Mouse (Mus musculus) small intestine, adult 2 months (tissue): ENCODE data around the gene 4930426L09Rik.

Experiments used
- CTCF ChIP-seq: fragments of 200-500 bp; IDR thresholded peaks from 2 replicates; pipeline ENCODE4 v1.5.1; 2012; ENCODE audit warnings: low read depth, mild to moderate bottlenecking, control low read depth, inconsistent platforms, low read length, moderate library complexity, mixed read lengths; ENCODE audit not compliant: insufficient replicate concordance, insufficient read length; ENCODE audit errors: extremely low read depth
- POLR2A ChIP-seq: fragments of 200-500 bp; IDR thresholded peaks from 2 replicates; pipeline ENCODE4 v1.6.1; 2012; ENCODE audit warnings: low read depth, mild to moderate bottlenecking, control low read depth, inconsistent platforms, low read length, moderate library complexity

GRCm38 (mm10) chr2:19004801-19005200 lies 6.7 kb downstream of the 4930426L09Rik start:
- TF ChIP-seq CTCF (no peak), POLR2A (no peak)
